Mouse (Mus musculus) stomach, postnatal 0 days (tissue): ENCODE data around the gene Slit1.

Source experiments
- CTCF ChIP-seq: IDR thresholded peaks from 2 replicates; pipeline ENCODE4 v1.5.1; 2016; ENCODE audit warnings: antibody characterized with exemption, low read depth, mild to moderate bottlenecking, moderate library complexity
- EP300 ChIP-seq: optimal IDR thresholded peaks from 2 replicates; pipeline ENCODE3; 2016; ENCODE audit warnings: antibody characterized with exemption

GRCm38 (mm10) chr19:41660294-41660998 is 83.0 kb downstream of the Slit1 start:
- TF ChIP-seq CTCF: no peak
- TF ChIP-seq EP300: no peak
